Mouse (Mus musculus) WW6 (cell line): ENCODE data around the gene Ptn.
"Not testable (repeated sequence)": the region's sequence is repeated elsewhere in the genome, so short reads cannot be mapped to it uniquely, and the experiment has no call there.

Experiments
- DNase-seq: peaks from one replicate; pipeline ENCODE4 v3.0.0-alpha.2; 2013; ENCODE audit warnings: low read depth, low spot score

The Ptn gene

GRCm38 (mm10) chr6:36755001-36755885, 54.8 kb downstream of the Ptn start:
- no peak for DNase-seq

DNA sequence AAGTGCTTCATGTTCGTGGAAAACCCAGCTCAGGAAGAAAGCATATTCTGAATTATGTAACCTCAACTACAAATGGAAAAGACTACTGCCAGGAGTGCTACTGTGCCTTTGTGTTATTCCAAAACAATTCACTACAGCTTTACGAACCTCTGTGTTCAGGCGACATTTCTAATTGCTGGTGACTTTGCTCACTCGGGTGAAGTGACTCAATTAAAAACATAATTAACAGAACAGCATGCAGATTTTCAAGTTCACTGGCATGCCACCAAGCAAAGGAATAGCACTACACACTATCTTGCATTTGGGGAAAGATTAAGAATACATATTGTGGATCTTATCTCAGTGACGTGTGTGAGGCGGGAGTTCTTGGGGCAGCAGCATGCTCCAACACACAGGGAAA, 57.1 kb downstream of the Ptn start:
- no peak for DNase-seq

DNA sequence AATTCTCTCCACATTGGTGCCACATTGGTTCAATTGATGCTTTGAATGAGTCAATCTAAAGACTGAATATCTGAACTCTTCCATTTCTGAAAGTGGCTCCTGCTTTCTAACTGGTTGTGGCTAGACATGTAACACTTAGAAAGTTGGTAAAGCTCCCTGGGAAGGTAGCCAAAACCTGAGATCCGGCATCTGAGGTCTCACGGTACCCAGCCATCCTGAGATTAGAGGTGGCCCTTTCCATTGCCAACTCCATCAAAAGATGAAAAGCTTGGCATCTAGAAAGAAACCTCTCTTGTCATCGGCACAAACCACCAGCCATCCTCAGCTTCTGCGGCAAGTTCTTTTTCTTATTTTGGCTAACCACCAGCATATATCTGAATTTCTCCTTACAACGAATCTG, 70.2 kb downstream of the Ptn start:
- no peak for DNase-seq

- no peak for DNase-seq
Observed at GRCm38 (mm10) chr6:36736763-36737162, 73.3 kb downstream of the Ptn start.

DNA sequence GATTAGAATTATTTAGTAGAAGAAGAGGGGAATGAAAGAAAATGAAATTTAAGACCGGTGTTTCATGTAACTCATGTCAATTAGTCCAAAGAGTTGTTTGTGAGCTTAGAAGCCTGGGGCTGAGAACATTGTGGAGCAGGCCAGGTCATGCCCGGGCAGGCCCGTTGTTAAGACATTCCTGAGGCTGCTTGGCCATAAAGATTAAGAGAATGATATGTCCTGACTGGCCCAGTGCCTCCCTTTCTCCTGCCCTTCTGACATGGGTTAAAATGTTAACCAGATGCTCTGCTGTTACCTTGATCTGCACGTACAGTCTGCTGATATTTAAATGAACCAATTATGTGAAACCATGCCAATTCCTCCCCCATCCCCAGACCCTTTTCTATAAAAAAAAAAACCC, 74.4 kb downstream of the Ptn start:
- not testable (repeated sequence) for DNase-seq

- DNase-seq: not testable (repeated sequence)
Observed at GRCm38 (mm10) chr6:36729811-36730210, 80.2 kb downstream of the Ptn start.

DNA sequence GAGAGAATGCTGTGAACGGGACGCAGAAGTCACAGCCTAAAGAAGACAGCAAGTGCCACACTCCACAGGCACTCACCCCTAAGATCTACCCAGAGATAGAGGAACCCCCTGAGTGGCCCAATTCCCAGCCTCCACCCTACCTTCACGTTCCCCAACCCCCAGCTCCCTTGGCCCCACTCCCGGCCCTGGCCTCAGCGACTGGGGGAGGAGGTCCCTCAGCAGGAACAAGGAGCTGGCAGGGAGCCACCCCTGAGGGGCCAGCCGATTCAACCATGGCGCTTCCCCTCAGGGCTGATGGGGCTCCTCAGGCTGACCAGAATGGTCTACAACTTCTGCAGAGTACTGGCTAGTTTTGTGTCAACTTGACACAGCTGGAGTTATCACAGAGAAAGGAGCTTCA, 81.9 kb downstream of the Ptn start:
- no peak for DNase-seq

DNA sequence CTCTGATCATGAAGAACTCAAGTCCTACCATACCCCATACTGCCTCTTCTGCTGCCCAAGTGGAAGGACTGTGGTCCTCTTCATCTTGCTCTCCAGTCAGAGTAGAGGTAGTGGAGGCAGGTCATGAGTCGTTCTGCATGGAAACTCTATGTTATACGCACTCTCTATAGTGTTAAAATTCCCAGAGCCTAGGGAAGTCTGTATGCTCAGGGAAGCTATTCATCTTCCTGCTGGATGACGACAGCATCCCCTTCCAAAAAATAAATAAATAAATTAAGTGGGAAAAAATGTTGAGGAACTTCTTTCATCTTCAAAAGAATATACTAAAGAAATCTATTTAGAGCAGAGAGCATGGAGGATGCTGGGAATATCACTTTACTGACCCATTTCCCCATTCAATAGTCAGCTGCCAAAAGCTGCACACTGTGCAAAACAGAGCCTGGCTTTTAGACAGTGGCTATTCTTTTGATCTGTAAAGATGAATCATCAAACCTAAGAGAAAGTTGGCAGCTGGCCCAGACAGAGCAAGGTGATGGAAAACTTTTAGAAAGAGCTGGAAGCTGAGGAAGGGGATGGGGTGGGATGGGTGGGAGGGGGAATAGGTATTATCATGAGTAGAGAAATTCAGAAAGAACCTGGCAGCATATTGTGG, 84.4 kb downstream of the Ptn start:
- no peak for DNase-seq

- DNase-seq: no peak
Observed at GRCm38 (mm10) chr6:36722769-36723549, 87.1 kb downstream of the Ptn start.

- no peak for DNase-seq
Observed at GRCm38 (mm10) chr6:36713329-36713728, 96.7 kb downstream of the Ptn start.

- no peak for DNase-seq
Observed at GRCm38 (mm10) chr6:36695481-36695880, 114.5 kb downstream of the Ptn start.

GRCm38 (mm10) chr6:36691497-36691896, 118.5 kb downstream of the Ptn start:
- DNase-seq: no peak

DNA sequence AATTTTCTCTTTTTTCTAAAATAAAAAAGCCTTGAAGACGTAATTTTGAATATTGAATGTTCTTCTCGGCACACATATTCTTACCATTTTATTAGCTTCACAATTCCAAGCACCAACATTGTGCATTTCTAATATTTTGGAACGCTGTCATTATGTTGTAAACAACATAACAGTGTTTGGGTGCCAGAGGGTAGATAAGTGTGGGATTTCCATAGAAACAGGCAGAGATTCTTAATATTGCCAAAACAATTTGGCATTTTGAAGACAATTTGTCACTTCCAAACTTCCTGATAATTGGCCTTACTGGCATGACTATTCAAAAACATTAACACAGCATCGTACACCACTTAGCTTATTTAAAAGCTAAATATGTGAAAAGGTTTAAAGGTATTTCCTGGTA, 119.1 kb downstream of the Ptn start:
- no peak for DNase-seq

GRCm38 (mm10) chr6:36676710-36677691, 133.0 kb downstream of the Ptn start:
- DNase-seq: no peak

DNA sequence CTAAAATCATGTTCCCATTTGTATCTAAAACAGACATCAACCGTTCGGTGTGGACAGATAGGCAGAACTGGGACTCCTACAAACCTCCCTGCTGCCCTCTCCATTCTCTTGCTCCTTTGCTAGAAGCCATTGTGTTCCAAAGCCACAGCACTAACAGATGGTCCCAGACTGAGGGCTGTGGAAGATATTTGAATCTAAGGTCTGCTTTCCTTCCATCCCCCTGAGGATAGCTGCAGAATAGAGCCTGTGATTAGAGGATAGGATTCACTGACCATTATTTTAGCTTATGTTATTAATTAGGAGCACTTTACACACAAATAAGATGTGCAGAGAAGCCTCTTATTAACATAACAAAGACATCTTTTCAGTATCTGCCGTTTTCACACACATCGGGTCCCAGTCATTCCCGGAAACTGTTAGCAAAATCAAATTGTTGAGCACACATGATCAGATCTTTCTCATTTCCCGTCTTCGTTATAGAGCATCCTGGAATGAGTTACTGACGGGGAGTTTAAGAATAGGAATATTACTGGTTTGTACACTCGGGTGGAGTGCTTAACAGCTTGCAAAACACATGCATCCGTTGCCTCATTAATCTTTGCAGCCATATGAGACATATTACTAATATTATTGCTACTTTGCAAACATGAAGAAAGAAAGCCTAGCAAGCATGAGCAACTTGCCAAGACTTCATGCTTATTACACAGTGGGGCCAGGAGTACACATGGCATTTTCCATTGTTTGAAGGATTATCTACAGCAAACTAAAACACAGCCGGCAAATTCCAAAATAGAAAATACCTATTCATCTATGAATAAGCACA, 137.4 kb downstream of the Ptn start:
- DNase-seq: no peak

DNA sequence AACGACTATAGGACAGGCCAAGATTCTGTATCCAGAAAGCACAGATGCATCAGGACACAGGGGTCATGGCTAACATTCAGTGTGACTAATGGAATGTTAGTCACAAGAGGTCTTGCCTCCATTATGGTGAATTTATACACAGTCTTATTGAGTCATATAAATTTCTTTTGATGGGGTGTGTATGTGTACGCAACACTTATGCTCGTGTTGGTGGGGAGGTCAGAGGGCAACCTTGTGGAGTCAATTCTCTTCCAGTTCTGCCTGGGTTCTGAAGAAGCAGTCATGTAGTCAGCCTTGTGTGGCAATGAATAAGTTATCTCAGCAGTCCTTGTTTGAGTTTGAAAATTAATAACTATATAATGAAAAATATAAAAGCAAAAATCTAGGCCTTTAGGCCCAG, 138.7 kb downstream of the Ptn start:
- DNase-seq: no peak
